Mouse (Mus musculus) inflammation-experienced regulatory T-cells, adult 6 months (primary cell): ENCODE results near the gene Fbxo6. TPM values are rescaled to one million over a fixed set of nuclear protein-coding genes. Genes with fewer than 3 reads are reported as not detected.

Experiments
- ATAC-seq: one replicate; pipeline ENCODE4 v1.8.0; 2017
- polyA plus RNA-seq, 3 experiments: library from polyadenylated mRNA; unstranded; fragments of 100-300 nt; shearing (Covaris generic); gene quantifications; one replicate each; pipeline ENCODE4 v1.2.1; 2017

Fbxo6 gene
- polyA plus RNA-seq, 3 experiments from 2014 or later, result 48.0 to 55.6 (median 52.6) TPM

GRCm38 (mm10) chr4:148160436-148161390 lies 8.8 kb upstream of the Fbxo6 start, which contains the start of the genes Fbxo44 and Fbxo2:
TSS of gene Fbxo44 (minus strand) at chr4:148160482.
TSS of gene Fbxo2 (plus strand) at chr4:148160621.
- ATAC-seq, result peak; percentile 3

- ATAC-seq, result peak; percentile 75
These were observed 7.8 kb upstream of the Fbxo6 start for GRCm38 (mm10) chr4:148159544-148160435.

GRCm38 (mm10) chr4:148158436-148159348 lies 6.8 kb upstream of the Fbxo6 start:
- no peak for ATAC-seq

GRCm38 (mm10) chr4:148154982-148155381 lies 3.0 kb upstream of the Fbxo6 start:
- no peak for ATAC-seq

GRCm38 (mm10) chr4:148154006-148154405 lies 2.1 kb upstream of the Fbxo6 start:
- ATAC-seq, result no peak

- no peak for ATAC-seq
These were observed 607 bp upstream of the Fbxo6 start for GRCm38 (mm10) chr4:148152547-148152946.

DNA sequence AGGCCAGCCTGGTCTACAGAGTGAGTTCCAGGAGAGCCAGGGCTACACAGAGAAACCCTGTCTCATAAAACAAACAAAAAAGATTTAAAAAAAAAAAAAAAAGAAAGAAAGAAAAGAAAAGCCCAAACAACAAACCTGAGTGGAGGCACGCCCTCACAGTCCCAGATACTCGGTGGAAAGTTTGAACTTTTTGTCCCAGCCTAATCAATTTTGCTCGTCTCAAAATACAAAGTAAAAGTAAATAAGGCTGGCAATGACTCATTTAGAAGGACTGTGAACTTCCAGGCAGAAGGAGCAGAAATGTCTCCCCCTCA lies 1.0 kb downstream of the Fbxo6 start:
- peak; percentile 5 for ATAC-seq

DNA sequence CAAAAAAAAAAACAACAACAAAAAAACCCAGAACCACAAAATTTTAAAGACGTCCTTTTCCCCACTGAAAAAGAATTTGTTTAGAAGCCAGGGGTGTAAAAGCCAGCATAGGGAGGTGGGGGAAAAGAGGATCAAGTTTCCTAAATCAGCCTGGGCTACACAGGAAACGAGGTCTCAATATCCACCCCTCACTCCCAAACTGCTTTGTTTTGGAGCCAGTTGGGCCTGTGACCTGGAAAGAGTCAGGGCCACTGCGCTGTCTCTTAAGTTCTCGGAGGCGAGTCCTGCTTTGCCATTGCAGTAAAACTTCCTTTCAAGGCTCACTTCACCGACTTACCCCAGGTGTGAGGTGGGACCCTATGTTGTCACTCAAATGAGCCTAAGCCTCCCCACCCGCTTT lies 1.7 kb downstream of the Fbxo6 start:
- no peak for ATAC-seq

DNA sequence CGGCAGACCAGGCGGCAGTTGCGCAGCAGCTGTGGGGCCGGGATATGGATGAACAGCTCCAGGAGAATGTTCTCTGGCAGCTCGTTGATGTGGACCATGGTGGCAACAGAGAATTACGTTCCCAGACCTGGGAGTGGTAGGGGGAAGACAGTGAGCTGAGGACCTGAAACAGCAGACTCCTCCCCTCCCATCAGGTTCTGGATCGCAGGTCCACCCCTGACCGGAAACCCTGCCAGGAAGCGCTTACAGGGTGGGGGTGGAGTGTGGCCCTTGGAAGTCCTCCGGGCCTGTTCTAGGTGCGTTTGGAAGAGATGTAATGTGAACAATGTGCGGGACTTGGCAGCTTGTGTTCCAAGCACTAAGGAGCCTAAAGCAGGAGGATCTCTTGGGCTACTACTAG lies 2.4 kb downstream of the Fbxo6 start:
- ATAC-seq, result no peak

DNA sequence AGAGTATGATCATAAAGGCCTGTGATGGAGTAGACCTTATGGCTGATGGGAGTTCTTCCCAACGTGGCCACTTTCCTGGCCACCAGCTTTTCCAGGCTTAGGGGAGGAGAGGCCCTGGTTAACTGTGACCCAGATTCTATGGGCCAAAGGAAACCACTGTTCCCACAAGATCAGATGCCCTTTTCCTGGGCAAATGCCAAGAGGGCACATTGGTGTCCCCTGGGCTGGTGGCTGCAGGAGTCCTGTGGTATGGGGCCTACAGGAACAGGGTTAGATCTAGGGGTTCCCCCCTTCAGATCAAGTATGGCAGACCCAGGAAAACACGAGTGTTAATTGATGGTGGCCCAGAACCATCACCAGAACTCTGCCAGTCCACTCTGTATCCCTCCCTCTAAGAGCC lies 4.2 kb downstream of the Fbxo6 start:
- no peak for ATAC-seq

DNA sequence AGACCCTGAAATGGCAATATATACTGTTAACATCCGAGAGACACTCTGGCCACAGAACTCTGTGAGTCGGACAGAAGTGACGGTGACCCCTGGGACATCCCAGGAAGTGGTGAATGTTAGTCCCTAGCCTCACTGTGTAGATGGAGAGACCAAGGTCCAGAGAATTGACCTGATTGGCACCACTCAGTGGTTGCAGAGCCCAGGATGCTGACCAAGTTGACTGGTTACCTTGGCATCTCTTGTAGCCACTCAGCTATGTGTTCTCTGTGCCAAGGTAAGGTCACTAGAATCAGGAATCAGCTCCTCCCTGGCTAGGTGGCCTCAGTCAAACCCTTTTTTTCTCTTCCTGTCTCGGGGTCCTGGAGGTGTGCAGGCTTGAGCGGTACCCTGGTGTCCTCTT lies 8.2 kb downstream of the Fbxo6 start:
- no peak for ATAC-seq

- peak; percentile 88 for ATAC-seq
These were observed 11.6 kb downstream of the Fbxo6 start for GRCm38 (mm10) chr4:148140098-148141011.

DNA sequence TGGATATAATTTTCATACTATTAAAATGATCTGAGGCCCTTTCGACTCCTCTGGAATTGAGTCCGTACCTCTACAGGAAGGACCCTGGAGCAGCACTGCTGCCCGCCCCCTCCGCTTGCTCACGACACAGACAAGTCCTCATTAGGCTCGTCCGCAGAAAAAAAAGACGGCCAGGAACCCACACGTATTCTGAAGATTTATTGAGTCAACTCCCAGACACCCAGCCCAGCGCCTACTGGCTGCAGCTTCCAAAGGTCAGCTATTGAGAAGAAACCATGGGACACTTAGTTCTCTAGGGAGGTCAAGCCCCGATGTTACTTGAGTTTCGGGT lies 12.2 kb downstream of the Fbxo6 start:
- peak; percentile 30 for ATAC-seq

GRCm38 (mm10) chr4:148137503-148137902 lies 14.4 kb downstream of the Fbxo6 start:
- no peak for ATAC-seq

DNA sequence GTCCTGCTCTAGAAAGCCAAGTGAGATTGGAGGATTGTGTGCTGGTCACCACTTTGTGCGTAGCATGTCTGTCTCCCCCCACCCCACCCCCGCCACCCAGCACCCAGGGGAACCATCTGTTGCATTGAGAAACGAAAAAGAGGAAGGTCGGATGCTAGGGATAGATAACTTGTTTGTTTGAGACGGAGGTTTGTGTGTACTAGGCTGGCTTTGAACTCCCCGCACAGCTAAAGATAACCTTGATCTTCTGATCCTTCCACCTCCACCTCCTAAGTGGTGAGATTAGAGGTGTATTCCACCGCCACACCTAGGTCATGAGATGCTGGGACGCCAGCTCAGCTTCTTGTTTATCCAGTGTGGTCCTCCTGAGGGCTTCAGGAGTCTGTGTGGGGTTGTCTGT lies 17.0 kb downstream of the Fbxo6 start:
- ATAC-seq, result no peak

DNA sequence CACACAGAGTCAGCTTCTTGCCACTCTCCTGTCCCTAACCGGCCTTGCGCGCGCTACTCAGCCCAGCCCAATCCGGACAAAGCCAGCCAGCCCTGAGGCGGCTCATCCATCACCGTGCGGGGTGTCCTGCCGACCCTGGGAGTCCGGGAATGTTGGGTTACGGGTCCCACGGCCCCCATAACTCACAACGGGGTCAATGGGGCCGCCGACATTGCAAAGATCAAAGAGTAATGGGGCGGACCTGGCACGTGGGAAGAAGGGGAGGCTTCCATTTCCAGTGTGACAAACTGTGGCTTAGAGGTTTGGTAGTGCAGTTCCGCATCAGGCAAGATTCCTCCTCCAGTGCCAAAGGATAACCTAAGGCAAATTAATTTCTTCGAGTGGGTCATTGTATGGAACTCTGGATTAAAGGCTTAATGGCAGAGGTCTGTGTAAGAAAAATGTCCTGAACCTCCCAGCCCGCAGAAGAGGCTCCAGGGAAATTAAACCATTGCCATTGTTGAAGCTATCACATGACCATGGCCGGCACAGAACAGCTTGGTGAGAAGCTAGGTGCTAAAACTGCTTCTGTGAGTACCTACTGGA lies 20.4 kb downstream of the Fbxo6 start:
- ATAC-seq, result no peak

- no peak for ATAC-seq
These were observed 21.2 kb downstream of the Fbxo6 start, which contains the start of gene Draxin for GRCm38 (mm10) chr4:148130561-148131413. TSS of gene Draxin (minus strand) at chr4:148130698.

GRCm38 (mm10) chr4:148130133-148130532 lies 21.8 kb downstream of the Fbxo6 start, which contains the start of gene Mad2l2:
TSS of gene Mad2l2 (plus strand) at chr4:148130384.
- ATAC-seq, result no peak

GRCm38 (mm10) chr4:148128672-148129071 lies 23.3 kb downstream of the Fbxo6 start:
- ATAC-seq, result no peak

DNA sequence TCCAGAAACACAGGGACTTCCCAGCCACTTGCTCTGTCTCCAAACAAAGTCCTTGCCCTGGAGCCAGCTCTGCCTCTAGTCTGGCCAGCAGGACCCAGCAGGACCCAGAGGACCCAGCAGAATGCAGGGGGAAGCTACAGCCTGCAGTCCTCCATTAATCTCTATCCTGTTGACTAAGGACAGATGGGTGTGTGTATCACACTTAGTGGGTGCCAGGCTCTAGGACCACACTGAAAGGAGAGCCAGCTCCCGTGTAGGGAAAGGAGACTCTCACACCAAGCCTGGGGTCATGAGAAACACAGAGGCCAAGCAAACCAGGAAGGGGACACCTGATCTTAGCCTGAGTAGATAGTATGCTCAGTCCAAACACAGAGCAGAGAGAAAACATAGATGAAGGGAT lies 23.7 kb downstream of the Fbxo6 start:
- ATAC-seq, result no peak
